Mouse (Mus musculus): ENCODE measurements around the gene Trip6. TPM values are rescaled to one million over a fixed set of nuclear protein-coding genes. Genes with fewer than 3 reads are reported as not detected.

The Trip6 gene
- polyA plus RNA-seq, 1 experiment from 2014 or later = 109 TPM

- H3K4me1 ChIP-seq = peaks cover 38% of the 10 kb centered on the region
- no peaks in the 10 kb centered on the region for H3K27me3 ChIP-seq
- no peak for ATAC-seq (ENCODE audit: insufficient number of reproducible peaks, low FRiP score, low TSS enrichment, low read depth)
- H3K36me3 ChIP-seq = no peaks in the 10 kb centered on the region
- H3K4me2 ChIP-seq = no peak overlapping the region
- 89% methylated on average over 4 of the region's 4 CpGs for WGBS
- H3K9ac ChIP-seq = no peak overlapping the region
- H3K9me3 ChIP-seq = no peaks in the 10 kb centered on the region
- no peak overlapping the region for H3K4me3 ChIP-seq
- no peak overlapping the region for H3K27ac ChIP-seq
Measured at GRCm38 (mm10) chr5:137346983-137347382, 32.8 kb upstream of the Trip6 start.

GRCm38 (mm10) chr5:137346388-137346787, 32.2 kb upstream of the Trip6 start:
- no peak for ATAC-seq (ENCODE audit: insufficient number of reproducible peaks, low FRiP score, low TSS enrichment, low read depth)
- H3K27ac ChIP-seq = no peak overlapping the region
- no peak overlapping the region for H3K9ac ChIP-seq
- peaks cover 32% of the 10 kb centered on the region for H3K4me1 ChIP-seq
- 78% methylated on average over 1 of the region's 1 CpGs for WGBS
- no peak overlapping the region for H3K4me3 ChIP-seq
- H3K4me2 ChIP-seq = no peak overlapping the region
- H3K36me3 ChIP-seq = no peaks in the 10 kb centered on the region
- no peaks in the 10 kb centered on the region for H3K27me3 ChIP-seq
- no peaks in the 10 kb centered on the region for H3K9me3 ChIP-seq

DNA sequence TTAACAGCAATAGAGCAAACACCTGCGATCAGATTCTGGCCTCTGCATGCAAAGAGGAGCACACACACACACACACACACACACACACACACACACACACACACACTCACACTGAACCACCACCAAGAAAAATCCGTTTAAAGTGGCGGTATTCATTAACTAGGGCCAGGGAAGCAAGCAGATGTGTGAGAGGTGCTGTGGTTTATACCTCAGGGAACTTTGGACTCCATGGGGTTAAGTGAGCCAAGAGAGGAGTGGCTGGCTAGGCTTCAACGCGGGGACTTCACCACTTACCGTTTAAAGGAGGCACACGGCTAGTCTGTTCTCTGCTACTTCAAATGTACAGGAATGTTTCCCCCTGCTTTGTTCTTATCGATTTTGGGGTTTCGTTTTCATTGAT, 31.6 kb upstream of the Trip6 start:
- no peak for ATAC-seq (ENCODE audit: insufficient number of reproducible peaks, low FRiP score, low TSS enrichment, low read depth)
- Histone ChIP-seq H3K4me3 (no peak overlapping the region), H3K27me3 (no peaks in the 10 kb centered on the region), H3K27ac (0 out of 2 replicates have a peak overlapping the region, but pooled peaks have one; percentile 33), H3K9me3 (no peaks in the 10 kb centered on the region), H3K4me2 (no peak overlapping the region), H3K36me3 (no peaks in the 10 kb centered on the region), H3K4me1 (peaks cover 31% of the 10 kb centered on the region), H3K9ac (no peak overlapping the region)
- 9% methylated on average over 9 of the region's 9 CpGs for WGBS

GRCm38 (mm10) chr5:137343869-137344268, 29.7 kb upstream of the Trip6 start:
- H3K27me3 ChIP-seq = no peaks in the 10 kb centered on the region
- H3K27ac ChIP-seq = no peak overlapping the region
- no peaks in the 10 kb centered on the region for H3K36me3 ChIP-seq
- H3K9ac ChIP-seq = no peak overlapping the region
- no peaks in the 10 kb centered on the region for H3K9me3 ChIP-seq
- peaks cover 34% of the 10 kb centered on the region for H3K4me1 ChIP-seq
- no peak overlapping the region for H3K4me2 ChIP-seq
- ATAC-seq (ENCODE audit: insufficient number of reproducible peaks, low FRiP score, low TSS enrichment, low read depth) = no peak
- H3K4me3 ChIP-seq = no peak overlapping the region

- Histone ChIP-seq H3K4me2 (no peak overlapping the region), H3K27ac (no peak overlapping the region), H3K4me3 (no peak overlapping the region), H3K4me1 (peaks cover 32% of the 10 kb centered on the region), H3K9me3 (no peaks in the 10 kb centered on the region), H3K36me3 (no peaks in the 10 kb centered on the region), H3K9ac (no peak overlapping the region), H3K27me3 (no peaks in the 10 kb centered on the region)
- ATAC-seq (ENCODE audit: insufficient number of reproducible peaks, low FRiP score, low TSS enrichment, low read depth) = no peak
- 96% methylated on average over 5 of the region's 5 CpGs for WGBS
Measured at GRCm38 (mm10) chr5:137343412-137343811, 29.2 kb upstream of the Trip6 start.

GRCm38 (mm10) chr5:137342407-137343012, 28.3 kb upstream of the Trip6 start:
- H3K4me2 ChIP-seq = no peak overlapping the region
- no peaks in the 10 kb centered on the region for H3K27me3 ChIP-seq
- H3K4me3 ChIP-seq = no peak overlapping the region
- no peak for ATAC-seq (ENCODE audit: insufficient number of reproducible peaks, low FRiP score, low TSS enrichment, low read depth)
- H3K4me1 ChIP-seq = peaks cover 33% of the 10 kb centered on the region
- no peaks in the 10 kb centered on the region for H3K36me3 ChIP-seq
- H3K9ac ChIP-seq = no peak overlapping the region
- WGBS = 64% methylated on average over 7 of the region's 7 CpGs
- H3K27ac ChIP-seq = no peak overlapping the region
- H3K9me3 ChIP-seq = no peaks in the 10 kb centered on the region

DNA sequence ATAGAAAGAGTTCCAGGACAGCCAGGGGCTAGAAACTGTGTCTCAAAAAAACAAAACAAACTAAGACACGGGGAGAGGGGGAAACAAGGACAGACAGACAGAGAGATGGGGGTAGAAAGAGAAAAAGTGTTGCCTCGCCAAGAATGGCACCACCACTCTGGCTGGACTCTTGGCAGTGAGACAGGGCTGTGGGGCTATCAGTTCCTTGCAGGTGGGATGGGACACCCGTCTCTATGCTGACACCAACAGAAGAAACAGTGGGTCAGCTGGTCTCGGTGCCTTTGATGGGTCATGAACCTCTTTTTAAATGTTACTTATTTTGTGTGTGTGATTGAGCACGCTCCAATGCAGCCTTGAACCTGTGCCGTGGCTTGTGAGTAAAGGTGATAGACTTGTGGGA, 26.0 kb upstream of the Trip6 start:
- H3K36me3 ChIP-seq = no peaks in the 10 kb centered on the region
- no peak for ATAC-seq (ENCODE audit: insufficient number of reproducible peaks, low FRiP score, low TSS enrichment, low read depth)
- H3K27ac ChIP-seq = peak overlapping the region; percentile 85; the same call in 1 of the 2 replicates
- peaks cover 27% of the 10 kb centered on the region for H3K4me1 ChIP-seq
- WGBS = 72% methylated on average over 6 of the region's 6 CpGs
- H3K9ac ChIP-seq = no peak overlapping the region
- H3K4me2 ChIP-seq = no peak overlapping the region
- H3K4me3 ChIP-seq = no peak overlapping the region
- no peaks in the 10 kb centered on the region for H3K9me3 ChIP-seq
- H3K27me3 ChIP-seq = no peaks in the 10 kb centered on the region

DNA sequence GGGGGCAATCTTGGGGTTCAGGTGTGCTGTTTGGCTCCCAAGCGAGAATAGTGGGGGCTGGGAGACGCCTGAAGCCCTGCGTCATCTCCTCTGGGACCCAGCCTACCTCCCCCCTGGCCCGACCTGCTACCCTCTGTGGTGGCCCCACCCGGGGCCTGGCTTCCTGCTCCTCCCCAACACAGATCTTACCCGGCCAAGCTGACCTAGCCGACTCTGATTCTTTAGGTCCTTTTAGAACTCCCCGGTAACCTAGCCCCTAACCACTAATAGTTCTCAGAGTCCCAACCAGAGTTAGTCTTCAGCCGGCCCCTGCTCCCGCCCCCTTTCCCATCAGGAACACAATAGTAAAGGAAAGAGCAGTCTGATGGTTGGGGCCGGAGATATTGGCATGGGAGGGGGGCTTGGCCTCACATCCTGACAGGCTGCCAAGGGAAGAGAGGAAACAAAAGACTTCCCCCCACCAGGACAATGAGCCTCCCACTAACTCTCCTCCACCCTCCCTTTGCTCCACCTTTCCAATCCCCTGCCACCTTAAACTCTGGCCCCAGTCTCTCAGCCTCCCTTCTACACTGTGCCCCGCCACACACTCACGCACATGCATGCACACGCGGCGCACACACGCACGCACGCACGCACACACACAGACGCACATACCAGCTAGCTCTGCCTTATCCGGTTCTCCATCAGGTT, 25.2 kb upstream of the Trip6 start:
- ATAC-seq (ENCODE audit: insufficient number of reproducible peaks, low FRiP score, low TSS enrichment, low read depth) = peak; percentile 30; the same call in 1 of the 2 replicates
- H3K4me3 ChIP-seq = peak overlapping the region; percentile 43
- peak overlapping the region; percentile 85 for H3K27ac ChIP-seq
- WGBS = 18% methylated on average over 22 of the region's 22 CpGs
- peak overlapping the region; percentile 62 for H3K4me2 ChIP-seq
- peak overlapping the region; percentile 43; the same call in 1 of the 2 replicates for H3K9ac ChIP-seq
- no peaks in the 10 kb centered on the region for H3K9me3 ChIP-seq
- H3K27me3 ChIP-seq = no peaks in the 10 kb centered on the region
- H3K4me1 ChIP-seq = peaks cover 23% of the 10 kb centered on the region
- H3K36me3 ChIP-seq = no peaks in the 10 kb centered on the region

GRCm38 (mm10) chr5:137338663-137339289, 24.6 kb upstream of the Trip6 start:
- peak overlapping the region; percentile 85 for H3K27ac ChIP-seq
- ATAC-seq (ENCODE audit: insufficient number of reproducible peaks, low FRiP score, low TSS enrichment, low read depth) = peak; percentile 3; the same call in 1 of the 2 replicates
- 5% methylated on average over 11 of the region's 11 CpGs for WGBS
- peak overlapping the region; percentile 43; the same call in 1 of the 2 replicates for H3K9ac ChIP-seq
- peaks cover 24% of the 10 kb centered on the region for H3K4me1 ChIP-seq
- H3K36me3 ChIP-seq = no peaks in the 10 kb centered on the region
- H3K9me3 ChIP-seq = no peaks in the 10 kb centered on the region
- H3K4me3 ChIP-seq = peak overlapping the region; percentile 43
- no peaks in the 10 kb centered on the region for H3K27me3 ChIP-seq
- peak overlapping the region; percentile 62 for H3K4me2 ChIP-seq

- peaks cover 28% of the 10 kb centered on the region for H3K4me1 ChIP-seq
Measured at GRCm38 (mm10) chr5:137338256-137338655, 24.1 kb upstream of the Trip6 start.

DNA sequence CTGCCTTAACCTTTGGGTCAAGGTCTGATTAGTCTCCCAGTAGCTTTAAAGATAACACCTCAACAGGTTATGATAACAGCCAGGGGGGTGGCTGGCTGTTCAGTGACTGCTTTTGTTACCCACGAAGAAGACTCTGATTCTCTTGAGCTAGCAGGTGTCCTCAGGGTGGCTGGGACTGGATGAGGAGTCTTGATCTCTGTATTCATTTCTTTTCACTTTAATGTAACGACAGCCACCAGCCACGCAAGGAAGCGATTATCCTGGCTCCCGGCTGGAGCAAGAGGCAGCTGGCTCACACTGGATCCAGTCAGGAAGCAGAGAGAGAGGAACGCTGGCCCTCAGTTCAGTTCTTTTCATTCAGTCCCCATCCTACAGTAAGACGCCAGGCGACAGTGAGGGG, 23.0 kb upstream of the Trip6 start:
- Histone ChIP-seq H3K36me3 (no peaks in the 10 kb centered on the region), H3K4me3 (no peak overlapping the region), H3K27me3 (no peaks in the 10 kb centered on the region), H3K27ac (no peak overlapping the region), H3K4me1 (peaks cover 38% of the 10 kb centered on the region), H3K9ac (no peak overlapping the region), H3K9me3 (no peaks in the 10 kb centered on the region), H3K4me2 (no peak overlapping the region)
- 37% methylated on average over 8 of the region's 8 CpGs for WGBS
- no peak for ATAC-seq (ENCODE audit: insufficient number of reproducible peaks, low FRiP score, low TSS enrichment, low read depth)

More at GRCm38 (mm10) chr5:137338256-137338655, 24.1 kb upstream of the Trip6 start:
- WGBS = under 1% methylated on average over 19 of the region's 19 CpGs
- ATAC-seq (ENCODE audit: insufficient number of reproducible peaks, low FRiP score, low TSS enrichment, low read depth) = peak; percentile 83
- no peaks in the 10 kb centered on the region for H3K36me3 ChIP-seq
- H3K9ac ChIP-seq = peak overlapping the region; percentile 43; the same call in 1 of the 2 replicates
- no peaks in the 10 kb centered on the region for H3K9me3 ChIP-seq
- H3K4me2 ChIP-seq = peak overlapping the region; percentile 62
- peak overlapping the region; percentile 43 for H3K4me3 ChIP-seq
- H3K27me3 ChIP-seq = no peaks in the 10 kb centered on the region
- peak overlapping the region; percentile 85 for H3K27ac ChIP-seq

- peaks cover 41% of the 10 kb centered on the region for H3K4me1 ChIP-seq
- H3K27ac ChIP-seq = no peak overlapping the region
- no peak for ATAC-seq (ENCODE audit: insufficient number of reproducible peaks, low FRiP score, low TSS enrichment, low read depth)
- WGBS = 64% methylated on average over 6 of the region's 6 CpGs
- no peak overlapping the region for H3K4me2 ChIP-seq
- H3K9ac ChIP-seq = no peak overlapping the region
- H3K4me3 ChIP-seq = no peak overlapping the region
- no peaks in the 10 kb centered on the region for H3K27me3 ChIP-seq
- no peaks in the 10 kb centered on the region; the same call in 1 of the 2 replicates for H3K36me3 ChIP-seq
- H3K9me3 ChIP-seq = no peaks in the 10 kb centered on the region
Measured at GRCm38 (mm10) chr5:137335066-137335465, 20.9 kb upstream of the Trip6 start.

Data from limb, embryonic 15.5 days (tissue).